Mouse (Mus musculus) thymus, postnatal 36 days (tissue): ENCODE results near the gene Tex14.
"Not testable (repeated sequence)": the region's sequence is repeated elsewhere in the genome, so short reads cannot be mapped to it uniquely, and the experiment has no call there.

Experiments used
- DNase-seq, 2 experiments: peaks; one replicate each; pipeline ENCODE4 v3.0.0; 2022; ENCODE audit warnings: mixed read lengths in 2 of 2

Gene Tex14

DNA sequence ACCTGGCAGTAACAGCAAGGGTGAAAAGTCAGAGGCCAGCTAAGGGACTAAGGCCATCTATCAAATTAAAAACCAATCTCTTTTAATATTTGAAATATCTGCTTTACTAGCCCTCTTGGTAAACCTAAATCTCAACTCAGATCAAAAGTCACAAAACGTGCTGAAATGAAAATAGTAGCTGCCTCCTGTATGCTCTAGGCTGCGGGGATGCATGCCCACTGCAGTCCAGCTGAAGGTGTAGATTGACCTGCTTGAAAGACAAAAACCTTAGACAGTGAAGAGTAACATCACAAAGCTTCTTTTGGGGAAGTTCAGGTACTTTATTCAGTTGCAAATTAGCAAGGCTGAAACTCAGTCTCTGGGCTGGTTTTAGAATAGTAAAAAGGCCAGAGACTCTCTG, 74.3 kb downstream of the Tex14 start:
- not testable (repeated sequence) for DNase-seq

DNA sequence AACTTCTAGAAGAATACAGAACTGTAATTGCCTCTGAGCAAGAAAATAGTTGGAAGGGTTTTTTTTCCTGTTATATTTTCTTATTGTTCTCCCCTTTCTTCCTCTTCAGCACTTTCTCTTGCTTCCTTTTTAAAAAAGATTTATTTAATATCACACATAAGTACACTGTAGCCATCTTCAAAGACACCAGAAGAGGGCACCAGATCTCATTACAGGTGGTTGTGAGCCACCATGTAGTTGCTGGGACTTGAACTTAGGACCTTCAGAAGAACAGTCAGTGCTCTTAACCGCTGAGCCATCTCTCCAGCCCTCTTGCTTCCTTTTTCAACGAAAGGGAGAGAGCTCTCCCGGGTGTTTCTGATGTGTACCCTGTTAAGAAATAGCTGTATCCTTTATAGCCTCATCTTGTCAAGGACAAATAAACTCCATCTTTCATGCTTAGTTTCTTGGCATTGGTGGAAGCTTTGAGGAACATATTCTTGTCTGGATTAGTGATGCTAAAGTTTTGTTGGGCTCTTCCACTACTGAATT, 79.0 kb downstream of the Tex14 start:
- DNase-seq: no peak

DNA sequence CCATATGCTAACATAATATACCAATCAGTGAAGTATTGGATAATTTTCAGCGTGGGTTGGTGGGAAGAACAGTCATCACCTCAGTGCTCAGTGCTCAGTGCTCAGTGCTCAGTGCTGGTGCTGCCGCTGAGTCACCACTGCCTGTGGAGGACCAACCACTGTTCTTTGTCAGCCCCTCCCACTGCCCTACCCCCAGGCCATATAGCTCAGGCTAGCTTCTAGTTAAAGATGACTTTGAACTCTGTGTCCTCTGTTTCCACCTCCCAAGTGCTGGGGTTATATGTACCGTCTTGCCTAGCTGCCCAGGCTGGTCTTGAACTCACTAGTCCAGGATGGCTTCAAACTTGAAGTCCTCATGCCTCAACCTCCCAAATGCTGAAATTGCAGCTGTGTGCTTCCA, 84.1 kb downstream of the Tex14 start:
- DNase-seq: no peak

DNA sequence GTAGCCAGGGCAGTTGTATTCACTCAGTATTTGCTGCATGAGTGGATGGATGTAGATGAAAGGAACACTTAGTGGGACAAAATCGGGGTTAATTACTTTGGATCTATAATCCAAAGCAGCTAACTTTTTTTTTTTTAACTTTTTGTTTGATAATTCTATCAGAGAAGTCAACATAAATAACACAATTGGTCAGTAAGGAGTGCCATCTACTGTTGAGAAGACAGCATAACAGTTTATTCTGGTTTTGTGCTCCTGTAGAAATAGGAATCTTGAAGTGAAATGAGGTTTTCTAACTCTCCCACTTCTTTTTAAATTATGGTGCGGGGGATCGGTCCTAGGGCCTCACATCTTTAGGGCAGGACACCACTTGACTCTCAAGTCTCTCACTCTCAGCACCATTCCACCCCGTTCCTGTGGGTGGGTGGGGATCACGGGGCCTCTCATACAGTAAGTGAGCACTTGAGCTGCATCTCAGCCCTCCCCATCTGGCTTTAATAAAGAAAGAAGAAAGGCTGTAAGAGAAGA, 99.9 kb downstream of the Tex14 start:
- no peak for DNase-seq

DNA sequence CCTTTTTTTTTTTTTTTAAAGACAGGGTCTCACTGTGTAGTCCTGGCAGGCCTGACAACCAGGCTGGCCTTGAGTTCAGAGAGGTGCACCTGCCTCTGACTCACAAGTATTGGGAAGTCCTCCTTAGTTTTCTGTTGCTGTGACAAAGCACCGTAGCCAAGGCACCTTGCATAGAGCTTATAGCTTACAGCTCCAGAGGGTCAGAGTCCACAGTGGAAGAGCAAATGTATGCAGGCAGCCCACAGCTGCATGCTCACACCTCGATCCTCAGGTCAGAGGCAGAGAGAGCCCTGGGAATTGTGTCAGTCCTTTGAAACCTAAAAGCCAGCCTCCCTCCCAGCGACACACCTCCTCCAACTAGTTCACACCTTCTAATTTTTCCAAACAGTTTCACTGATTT, 101.6 kb downstream of the Tex14 start:
- no peak for DNase-seq

DNA sequence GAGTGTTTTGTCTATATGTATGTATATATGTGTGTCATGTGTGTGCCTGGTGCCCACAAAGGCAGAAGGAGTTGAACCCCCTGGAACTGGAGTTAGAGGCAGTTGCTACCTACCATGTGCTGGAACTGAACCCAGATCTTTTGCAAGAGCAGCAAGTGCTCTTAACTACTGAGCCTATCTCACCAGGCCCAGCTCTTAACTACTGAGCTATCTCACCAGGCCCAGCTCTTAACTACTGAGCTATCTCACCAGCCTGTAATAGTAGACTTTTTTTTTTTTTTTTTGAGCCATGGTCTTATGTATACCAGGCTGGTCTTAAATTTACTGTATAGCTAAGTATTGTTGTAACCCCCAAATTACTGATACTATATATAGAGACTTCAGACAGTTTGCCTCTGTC, 102.2 kb downstream of the Tex14 start:
- no peak for DNase-seq

DNA sequence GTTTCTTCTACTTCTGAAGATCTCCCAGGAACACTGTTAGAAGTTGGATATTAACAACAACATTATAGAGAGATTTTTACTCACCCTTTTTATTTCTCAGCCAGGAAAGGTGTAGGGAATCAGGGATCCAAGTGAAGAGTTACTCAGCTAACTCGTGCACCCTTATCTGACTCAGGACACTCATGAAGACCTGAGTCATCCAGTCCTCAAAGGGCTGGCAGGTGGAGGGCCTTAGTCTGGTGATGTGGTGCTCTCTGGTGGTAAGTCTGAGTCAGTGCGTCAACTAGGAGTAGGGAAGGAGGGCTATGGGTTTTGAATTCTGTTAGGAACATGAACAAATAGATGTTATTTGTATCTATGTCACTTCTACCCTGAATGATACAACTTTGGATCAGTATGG, 114.4 kb downstream of the Tex14 start:
- peak; percentile 26 to 33 for DNase-seq

DNA sequence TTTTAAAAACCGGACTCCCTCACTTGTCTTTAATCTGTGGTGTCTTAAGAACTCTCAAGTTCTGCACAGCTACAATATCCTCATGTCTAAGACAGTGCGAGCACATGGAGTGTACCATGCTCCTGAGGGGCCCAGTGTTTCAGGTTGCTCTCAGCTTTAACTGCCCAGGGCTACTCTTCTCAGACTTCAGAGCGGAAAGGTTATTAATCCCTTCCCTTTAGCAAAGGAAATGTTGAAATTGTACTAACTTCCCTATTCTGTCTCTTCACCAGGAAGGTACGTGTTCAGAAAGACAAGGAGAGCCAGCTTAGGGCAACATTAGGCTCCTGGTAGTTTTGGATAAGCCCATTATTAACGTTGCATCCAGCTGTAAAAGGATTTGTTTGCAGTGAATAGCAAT, 118.6 kb downstream of the Tex14 start:
- DNase-seq: no peak

DNA sequence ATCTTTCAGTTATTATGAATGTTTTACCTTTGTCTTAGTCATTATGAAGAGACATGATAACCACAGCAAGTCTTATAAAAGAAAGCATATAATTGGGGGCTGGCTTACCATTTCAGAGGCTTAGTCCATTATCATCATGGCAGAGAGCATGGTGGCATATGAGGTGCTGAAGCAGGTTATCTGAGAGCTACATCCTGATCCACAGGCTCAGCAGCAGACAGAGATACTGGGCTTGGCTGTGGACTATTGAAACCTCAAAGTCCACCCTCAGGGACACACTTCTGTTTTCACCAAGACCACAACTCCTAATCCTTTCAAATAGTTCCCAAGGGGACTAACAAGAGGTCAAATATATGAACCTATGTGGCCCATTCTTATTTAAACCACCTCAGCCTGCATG, 119.1 kb downstream of the Tex14 start:
- no peak for DNase-seq

DNA sequence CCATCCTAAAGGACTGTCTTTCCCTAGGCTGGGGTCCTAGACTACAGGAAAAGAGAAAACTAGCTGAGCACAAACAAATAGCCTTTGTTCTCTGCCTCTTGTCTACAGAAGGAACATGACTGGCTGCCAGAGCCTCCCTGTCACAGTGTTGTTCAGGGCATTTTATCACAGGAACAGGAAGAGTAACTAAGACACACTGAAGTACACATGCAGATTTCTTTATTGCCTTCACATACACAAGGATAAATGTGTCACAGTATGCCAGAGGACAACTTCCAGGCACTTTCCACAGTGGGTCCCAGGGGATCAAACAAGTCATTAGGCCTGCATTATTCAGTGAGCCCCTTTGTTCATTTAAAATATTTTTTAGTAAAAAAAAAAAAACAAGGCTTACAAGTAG, 119.9 kb downstream of the Tex14 start:
- DNase-seq: no peak

DNA sequence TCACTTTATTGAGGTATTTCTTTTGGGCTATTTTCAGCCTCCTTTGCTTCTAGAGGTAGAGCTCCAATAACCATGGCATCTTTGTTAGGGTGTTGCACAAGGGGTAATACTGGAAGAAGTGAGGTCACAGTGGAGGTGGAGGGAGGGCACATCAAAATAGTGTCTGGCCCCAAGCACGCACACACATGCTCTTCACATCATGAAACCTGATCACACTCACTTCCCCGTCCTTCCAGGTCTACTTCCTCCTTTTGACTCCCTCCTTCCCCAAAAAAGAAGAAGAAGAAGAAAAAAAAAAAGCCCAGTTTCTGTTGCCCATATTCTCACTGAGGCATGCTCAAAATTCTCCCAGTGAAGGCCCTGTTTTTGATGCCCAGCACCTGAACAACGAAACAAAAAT, 122.5 kb downstream of the Tex14 start:
- no peak for DNase-seq

DNA sequence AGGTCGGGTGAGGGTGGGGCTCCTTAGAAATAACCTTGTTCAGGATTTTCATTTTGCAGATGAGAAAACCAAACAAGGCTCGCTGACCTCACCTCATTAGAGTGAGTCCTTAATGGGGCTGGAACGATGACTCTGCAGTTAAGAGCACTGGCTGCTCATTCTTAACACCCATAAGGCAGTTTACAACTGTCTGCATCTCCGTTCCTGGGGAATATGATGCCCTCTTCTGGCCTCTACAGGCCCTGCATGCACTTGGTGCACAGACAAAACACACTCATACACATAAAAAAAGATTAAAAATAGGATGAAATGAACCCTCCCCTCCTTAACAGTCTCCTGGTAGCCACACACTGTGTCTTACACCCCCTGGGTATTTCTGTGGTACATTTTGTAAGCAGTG, 123.1 kb downstream of the Tex14 start:
- DNase-seq: no peak

DNA sequence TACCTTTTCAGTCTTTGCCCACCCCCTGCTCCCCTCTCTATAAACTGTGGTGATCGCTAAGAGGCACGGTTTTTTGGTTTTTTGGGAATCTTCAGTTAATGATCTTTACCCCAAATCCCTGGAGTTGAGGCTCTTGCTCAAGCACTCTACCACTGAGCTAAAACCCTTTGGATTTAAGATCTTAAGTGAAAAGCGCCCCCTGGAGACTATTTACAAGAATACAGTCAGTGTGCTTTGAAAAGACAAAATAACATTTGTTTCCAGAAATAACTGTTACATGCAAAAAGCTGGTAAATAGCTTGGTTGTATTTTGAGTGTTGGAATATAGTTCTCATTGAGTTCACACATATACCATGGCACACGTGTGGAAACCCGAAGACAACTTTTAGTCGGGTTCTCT, 126.8 kb downstream of the Tex14 start:
- DNase-seq: no peak

DNA sequence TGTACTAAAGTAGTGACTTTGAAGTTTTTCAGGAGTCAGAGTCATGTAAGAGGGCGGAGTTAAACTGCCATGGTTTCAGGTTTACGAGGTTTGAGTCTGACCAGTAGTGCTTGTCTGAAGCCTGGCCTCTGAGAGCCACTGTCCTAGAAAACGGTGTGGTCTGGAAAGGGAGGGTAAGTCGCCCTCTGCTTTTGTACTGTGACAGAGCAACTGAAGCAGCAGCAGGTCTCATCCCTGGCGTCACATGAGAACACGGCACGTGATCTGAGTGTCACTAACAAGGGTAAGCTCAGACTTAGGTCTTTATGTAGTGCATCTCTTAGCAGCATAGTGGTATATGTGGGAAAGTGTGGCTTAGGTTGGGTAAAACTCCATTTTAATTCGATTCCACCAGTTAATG, 137.4 kb downstream of the Tex14 start:
- no peak for DNase-seq

DNA sequence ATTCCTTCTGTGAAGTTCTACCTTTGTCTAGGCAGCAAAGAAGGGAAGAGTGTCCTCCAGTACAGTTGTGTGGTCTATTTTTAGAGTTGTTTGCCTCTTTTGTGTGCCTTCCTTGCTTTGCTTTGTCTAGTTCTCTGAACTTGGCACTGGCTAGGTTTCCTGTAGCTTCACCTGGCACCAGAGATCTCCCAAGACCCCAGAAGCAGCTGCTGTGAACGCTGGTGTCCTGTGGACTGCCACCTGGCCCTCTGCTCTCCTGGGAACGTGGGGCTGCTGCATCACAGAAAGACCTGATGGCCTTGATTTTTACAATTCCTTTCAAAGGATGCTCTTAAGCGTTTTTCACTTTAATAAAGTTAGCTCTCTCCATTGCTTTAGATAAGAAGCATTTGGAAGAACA, 138.0 kb downstream of the Tex14 start:
- no peak for DNase-seq

DNA sequence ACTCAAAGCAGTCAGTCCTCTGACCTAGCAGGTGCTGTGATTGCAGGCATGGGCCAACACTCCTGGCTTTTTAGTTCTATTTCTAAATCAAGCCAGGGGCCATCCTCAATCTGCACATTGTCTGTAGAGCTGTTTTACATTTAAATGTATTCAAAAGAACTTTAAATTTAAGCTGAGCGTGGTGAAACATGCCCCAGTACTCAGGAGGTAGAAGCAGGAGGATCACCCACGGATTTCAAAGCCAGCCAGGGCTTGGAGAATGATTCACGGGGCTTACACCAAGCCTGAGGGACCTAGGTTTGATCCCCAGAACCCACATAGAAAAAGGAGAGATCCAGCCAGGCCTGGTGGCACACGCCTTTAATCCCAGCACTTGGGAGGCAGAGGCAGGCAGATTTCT, 148.5 kb downstream of the Tex14 start:
- DNase-seq: no peak

DNA sequence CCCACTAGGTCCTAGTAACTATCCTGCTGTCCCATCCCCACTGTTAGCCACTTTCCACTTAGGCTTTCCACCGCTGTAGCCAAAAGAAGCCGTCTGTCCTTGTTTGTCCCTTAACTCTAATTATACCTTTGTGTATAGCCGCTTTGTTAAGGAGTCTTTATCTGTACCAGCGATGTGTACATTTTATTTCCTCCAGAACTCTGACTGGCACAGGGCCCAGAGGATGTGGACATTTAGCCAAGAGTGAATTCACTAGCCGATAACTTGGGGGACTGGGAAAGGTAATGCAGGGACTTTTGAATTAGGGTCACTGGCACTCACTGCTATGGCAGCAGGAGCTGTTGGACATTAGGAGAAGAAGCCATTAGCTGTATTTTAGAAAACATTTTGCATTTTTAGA, 149.5 kb downstream of the Tex14 start:
- DNase-seq: no peak

DNA sequence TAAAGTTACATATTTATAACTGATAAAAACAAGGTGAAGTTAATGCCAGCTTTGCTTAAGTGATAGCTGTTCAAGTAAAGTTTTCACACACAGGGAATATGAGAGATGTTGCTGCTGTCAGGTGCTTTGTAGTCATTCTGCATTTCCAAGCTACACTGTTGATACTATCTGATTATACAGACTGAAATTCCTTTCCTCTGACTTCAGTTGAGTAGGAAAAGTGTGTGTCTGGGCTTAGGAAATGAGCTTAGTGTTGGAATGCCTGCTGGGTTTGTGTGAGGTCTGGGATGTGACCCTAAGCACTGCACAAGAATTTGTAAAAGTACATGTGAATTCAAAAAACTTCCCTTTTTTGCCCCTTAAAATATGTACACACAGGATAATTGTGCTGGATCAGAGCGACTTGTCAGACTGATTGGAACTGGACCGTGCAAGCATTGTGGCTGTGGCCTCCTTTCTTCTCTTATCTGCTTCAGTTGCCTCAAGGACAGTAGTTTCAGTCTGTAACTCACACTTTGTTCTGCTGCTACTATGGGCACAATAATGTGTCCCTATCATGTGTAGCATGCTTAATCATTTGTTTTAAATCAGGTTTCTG, 150.3 kb downstream of the Tex14 start:
- DNase-seq: no peak

DNA sequence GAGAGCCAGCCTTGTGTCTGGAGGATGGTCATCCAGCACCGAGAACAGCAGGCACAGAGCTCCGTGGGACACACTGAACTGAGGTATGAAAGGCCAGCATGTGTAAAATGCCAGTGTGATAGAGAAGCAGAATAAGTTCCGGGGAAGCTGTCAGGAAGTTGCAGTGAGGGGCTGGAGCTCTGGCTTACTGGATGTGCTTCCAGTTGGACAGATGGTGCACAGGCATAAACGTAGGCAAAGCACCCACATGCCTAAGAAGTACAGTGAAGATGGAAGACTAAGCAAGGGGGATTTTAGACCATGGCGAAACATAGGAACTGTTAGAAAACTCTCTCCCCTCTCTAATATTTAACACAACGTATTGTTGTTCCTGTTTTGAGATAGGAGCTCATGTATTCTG, 156.3 kb downstream of the Tex14 start:
- no peak for DNase-seq

DNA sequence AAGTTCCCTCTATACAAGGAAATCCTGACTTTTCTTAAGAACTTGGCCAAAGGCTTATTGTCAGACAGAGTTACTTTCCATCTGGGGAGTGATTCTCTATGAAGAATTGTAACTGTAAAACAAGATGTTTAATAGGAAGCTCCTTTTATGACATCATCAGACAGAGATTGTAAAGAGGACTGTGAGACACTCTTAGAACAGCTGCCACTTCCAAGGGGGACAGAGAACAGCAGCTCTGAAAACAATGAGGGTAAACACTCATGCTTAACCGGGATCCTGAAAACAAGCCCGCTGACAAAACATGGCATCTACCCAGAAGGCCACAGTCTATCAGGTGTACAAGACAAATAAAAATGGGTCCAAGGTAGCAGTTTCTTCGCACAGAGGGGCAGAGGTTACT, 161.6 kb downstream of the Tex14 start, which contains the start of gene Gm11492:
Gm11492 (plus strand) TSS at position 153 of the 400 bp plus-strand sequence.
- DNase-seq: no peak

DNA sequence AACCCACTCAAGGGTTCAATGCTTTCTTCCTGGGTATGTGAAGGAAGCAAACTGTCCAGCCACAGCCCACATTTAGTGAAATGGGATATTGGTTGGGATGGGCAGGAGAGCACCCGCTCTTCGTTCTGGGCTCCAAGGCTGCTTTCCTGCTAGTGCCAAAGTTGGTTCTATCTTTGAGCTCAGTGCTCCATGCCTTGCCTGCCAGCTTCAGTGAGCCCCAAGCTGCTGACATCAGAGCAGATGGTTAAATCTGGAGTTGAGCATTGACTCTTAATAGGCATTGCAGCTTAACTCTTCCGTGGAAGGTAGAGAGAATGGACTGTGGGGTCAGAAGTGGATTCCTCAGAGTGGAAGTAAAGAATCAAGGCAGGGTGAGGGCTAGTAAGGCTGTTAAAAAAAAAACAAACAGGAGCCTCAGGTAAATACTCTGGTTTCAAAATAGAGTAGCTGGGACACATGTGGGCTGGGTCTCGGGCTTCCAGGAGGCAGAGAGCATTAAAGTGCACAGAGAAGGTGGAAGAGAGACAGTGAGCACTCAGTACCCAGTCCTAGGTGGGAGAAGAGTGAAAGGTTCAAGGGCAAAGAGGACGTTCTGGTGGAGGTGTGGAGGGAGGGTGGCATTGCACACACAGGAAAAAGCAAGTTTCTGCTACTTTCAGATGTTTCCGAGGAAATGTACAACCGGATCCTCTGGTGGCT, 163.5 kb downstream of the Tex14 start, which contains the start of gene Sept4:
Sept4 (plus strand) TSS at position 649 of the 699 bp plus-strand sequence.
- DNase-seq: no peak

DNA sequence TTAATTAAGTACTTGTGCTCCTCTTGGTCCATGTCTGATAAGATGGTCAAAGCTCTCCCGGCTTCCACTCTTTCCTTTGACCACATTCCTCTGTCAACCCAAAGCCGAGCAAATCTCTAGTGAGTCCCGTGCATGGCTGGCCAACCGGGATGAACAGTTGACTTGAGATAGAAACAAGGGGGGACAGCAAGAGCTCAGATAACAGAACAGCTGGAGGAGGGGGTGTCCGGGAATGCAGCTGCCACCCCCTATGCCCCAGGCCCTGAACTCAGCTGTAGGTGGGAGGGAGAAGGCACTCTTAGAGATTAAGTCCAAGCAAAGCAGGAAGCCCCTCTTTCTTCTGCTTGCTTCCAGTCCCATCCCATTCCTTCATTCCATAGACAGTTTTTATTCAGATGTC, 165.9 kb downstream of the Tex14 start:
- no peak for DNase-seq

DNA sequence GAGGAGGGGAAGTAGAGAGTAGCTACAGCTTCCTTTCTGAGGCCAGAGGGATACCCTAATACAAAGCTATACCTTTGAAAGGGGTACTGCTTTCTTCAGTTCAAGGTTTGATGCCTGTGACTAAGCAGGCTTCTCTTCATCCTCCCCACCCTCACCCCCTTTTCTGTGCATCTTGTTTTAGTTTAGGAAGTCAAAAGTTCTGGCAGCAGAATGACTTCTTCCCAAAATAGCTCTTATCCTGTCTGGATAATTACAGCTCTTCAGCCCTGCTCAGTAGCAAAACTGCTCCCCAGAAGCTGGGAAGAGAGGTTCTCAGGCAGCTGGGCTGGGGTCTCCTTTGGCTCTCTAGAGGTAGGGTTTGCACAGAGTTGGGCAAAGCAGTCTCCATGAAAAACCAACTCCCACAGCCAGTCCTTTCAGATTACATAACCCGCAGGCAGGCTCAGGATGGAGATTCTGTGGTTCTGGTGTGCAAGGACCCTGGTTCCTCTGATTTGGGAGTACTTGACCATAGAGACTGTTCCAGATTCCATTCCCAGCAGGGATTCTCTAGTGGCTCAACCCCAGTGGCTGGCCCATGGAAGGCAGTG, 166.6 kb downstream of the Tex14 start:
- no peak for DNase-seq

DNA sequence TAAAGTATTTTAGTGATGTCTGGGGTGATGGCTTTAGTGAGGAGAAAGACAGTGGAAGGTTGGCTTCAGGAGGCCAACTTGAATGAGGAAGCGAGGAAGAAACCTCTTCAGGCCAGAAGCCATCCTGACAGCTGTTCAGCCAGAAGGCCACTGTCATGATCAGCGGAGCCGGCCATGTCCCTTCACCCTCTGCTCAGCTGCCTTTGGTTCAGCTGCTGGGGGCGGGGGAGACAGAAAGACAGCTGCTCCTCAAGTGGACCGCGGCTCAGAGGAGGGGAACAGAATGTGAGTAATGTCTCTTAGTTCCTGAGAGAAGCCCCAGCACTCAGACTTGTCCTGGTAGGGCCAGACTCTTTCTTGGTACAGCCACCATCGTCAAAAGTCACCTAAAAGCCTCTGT, 168.9 kb downstream of the Tex14 start:
- DNase-seq: no peak
